Mouse (Mus musculus) heart, embryonic 13.5 days (tissue): ENCODE data around the gene Il34. TPM values are rescaled to one million over a fixed set of nuclear protein-coding genes. Genes with fewer than 3 reads are reported as not detected.

Experiments used
- ATAC-seq: fragments of 200-750 bp; cut with Nextera tagmentation; 2 replicates; pipeline ENCODE4 v1.8.0; 2017; ENCODE audit warnings: moderate TSS enrichment; ENCODE audit not compliant: insufficient number of reproducible peaks, low FRiP score, low TSS enrichment; ENCODE audit errors: extremely low read depth
- H3K27ac ChIP-seq: fragments of 300-500 bp; sonication (generic); replicated peaks from 2 replicates; pipeline ENCODE4 v1.5.1; 2015; ENCODE audit warnings: moderate library complexity, mild to moderate bottlenecking, inconsistent platforms
- H3K27me3 ChIP-seq: fragments of 300-500 bp; sonication (generic); replicated peaks from 2 replicates; pipeline ENCODE4 v1.6.1; 2015; ENCODE audit warnings: mild to moderate bottlenecking, inconsistent platforms
- H3K36me3 ChIP-seq: fragments of 300-500 bp; sonication (generic); 2 replicates; pipeline ENCODE4 v1.6.1; 2015; ENCODE audit warnings: mild to moderate bottlenecking, inconsistent platforms
- H3K4me1 ChIP-seq: fragments of 300-500 bp; sonication (generic); 2 replicates; pipeline ENCODE4 v1.6.1; 2015; ENCODE audit warnings: inconsistent platforms
- H3K4me2 ChIP-seq: fragments of 300-500 bp; sonication (generic); 2 replicates; pipeline ENCODE4 v1.6.1; 2015; ENCODE audit warnings: inconsistent platforms, mild to moderate bottlenecking, moderate library complexity
- H3K4me3 ChIP-seq: fragments of 300-500 bp; sonication (generic); 2 replicates; pipeline ENCODE4 v1.5.1; 2015; ENCODE audit warnings: moderate library complexity, mild to moderate bottlenecking, inconsistent platforms
- H3K9ac ChIP-seq: fragments of 300-500 bp; sonication (generic); 2 replicates; pipeline ENCODE4 v1.6.1; 2015; ENCODE audit warnings: inconsistent platforms, mild to moderate bottlenecking, moderate library complexity
- H3K9me3 ChIP-seq: fragments of 300-500 bp; sonication (generic); 2 replicates; pipeline ENCODE4 v1.6.1; 2016; ENCODE audit warnings: inconsistent platforms
- WGBS: fragments of 180-500 bp; shearing (Covaris S2); methylation state at CpG from one replicate; pipeline ENCODE4 v1.1.7; 2015; ENCODE audit warnings: mixed read lengths; 5-methylcytosine and 5-hydroxymethylcytosine counted together
- polyA plus RNA-seq: library from polyadenylated mRNA; unstranded; fragments of >200 nt; fragmentation: Nextera tagmentation; extraction: Ambion mirVana; gene quantifications from 2 replicates; pipeline ENCODE4 v1.2.1, GENCODE M21; 2015

The Il34 gene
- polyA plus RNA-seq, 1 experiment from 2014 or later: 0.17 TPM

DNA sequence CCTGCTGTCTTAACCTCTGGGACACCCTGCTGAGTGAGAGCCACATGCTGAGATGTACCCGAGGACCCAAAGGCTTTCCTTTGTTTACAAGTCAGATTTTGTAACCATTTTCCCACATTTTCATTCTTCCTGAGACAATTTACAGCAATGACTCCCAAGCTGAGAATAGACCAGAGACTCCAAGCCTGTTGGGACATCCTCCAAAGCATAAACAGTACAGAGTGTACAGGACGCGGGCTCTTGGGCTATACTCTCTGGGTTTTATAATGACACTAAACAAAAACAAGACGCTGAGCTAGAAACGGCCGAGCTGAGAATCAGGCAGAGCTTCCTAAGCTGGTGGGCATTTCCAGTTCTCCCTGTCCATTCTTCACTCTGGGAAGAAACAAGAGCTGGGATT lies 31.0 kb downstream of the Il34 start:
- Histone ChIP-seq H3K27me3 (no peaks in the 10 kb centered on the region), H3K4me1 (peaks cover 15% of the 10 kb centered on the region; the same call in 1 of the 2 replicates), H3K9me3 (no peaks in the 10 kb centered on the region), H3K27ac (0 out of 2 replicates have a peak overlapping the region, but pooled peaks have one; percentile 8), H3K4me3 (no peak overlapping the region), H3K4me2 (no peak overlapping the region), H3K36me3 (no peaks in the 10 kb centered on the region), H3K9ac (no peak overlapping the region)
- no peak for ATAC-seq
- 81% methylated on average over 6 of the region's 6 CpGs for WGBS

DNA sequence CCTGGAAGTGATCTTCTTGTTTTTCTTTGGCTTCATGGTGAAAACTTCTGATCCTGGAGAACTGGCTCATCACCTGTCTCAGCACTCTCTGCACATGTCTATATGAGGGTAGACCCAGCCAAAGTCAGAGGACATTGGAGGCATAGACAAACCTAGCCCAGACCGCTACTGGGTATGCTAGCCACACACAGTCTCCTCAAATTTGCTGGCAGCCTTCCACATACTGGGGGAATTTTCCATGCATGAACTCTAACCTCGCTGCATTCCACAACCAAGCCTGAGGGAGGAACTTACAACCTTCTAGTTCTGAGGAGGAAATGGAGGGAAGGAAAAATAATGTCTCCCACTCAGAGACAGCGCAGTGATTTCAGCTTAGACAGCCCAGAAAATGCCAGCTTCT lies 31.7 kb downstream of the Il34 start:
- H3K27me3 ChIP-seq: no peaks in the 10 kb centered on the region
- no peaks in the 10 kb centered on the region for H3K9me3 ChIP-seq
- no peak overlapping the region for H3K4me2 ChIP-seq
- ATAC-seq: no peak
- WGBS: 53% methylated on average over 3 of the region's 3 CpGs
- H3K27ac ChIP-seq: no peak overlapping the region; the same call in 1 of the 2 replicates
- H3K4me1 ChIP-seq: peaks cover 15% of the 10 kb centered on the region; the same call in 1 of the 2 replicates
- no peak overlapping the region for H3K4me3 ChIP-seq
- H3K36me3 ChIP-seq: no peaks in the 10 kb centered on the region
- no peak overlapping the region for H3K9ac ChIP-seq

DNA sequence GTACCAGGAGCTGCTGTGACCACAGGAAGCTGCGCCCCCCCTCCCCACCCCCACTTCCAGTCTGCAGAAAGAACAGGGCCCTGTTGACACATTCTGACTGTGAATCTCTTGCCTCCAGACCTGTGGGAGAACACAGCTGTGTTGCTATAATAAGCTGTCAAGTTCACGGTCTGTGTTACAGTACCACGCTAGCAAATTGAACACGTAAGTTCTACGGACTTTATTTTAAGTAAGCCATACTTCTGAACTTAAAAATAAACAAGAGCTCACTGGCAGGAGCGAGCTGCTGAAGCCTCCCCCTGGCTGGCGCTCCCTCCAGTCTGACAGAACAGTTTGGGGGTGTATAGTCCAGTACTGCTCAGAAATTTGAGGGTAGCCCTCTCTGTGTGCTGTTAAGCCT lies 33.3 kb downstream of the Il34 start:
- Histone ChIP-seq H3K4me3 (no peak overlapping the region), H3K9me3 (no peaks in the 10 kb centered on the region), H3K27me3 (no peaks in the 10 kb centered on the region), H3K4me2 (no peak overlapping the region), H3K4me1 (peaks cover 15% of the 10 kb centered on the region; the same call in 1 of the 2 replicates), H3K36me3 (no peaks in the 10 kb centered on the region), H3K9ac (no peak overlapping the region), H3K27ac (peak overlapping the region; percentile 21; the same call in 1 of the 2 replicates)
- WGBS: 48% methylated on average over 7 of the region's 7 CpGs
- ATAC-seq: no peak

DNA sequence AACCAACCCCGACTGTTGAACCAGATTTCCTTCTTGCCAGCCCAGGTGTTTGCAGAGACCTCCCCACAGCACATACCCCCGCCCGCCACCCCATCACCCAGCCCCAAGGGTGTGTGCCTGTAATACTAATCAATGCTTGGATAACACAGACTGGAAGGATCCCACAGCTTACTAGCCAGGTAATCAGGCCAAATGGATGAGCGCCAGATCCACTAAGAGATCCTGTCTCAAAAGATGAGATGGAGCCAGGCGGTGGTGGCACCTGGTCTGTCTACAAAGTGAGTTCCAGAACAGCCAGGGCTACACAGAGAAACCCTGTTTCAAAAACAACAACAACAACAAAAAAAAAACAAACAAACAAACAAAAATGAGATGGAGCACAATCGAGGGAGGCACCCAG lies 38.5 kb downstream of the Il34 start:
- Histone ChIP-seq H3K27me3 (no peaks in the 10 kb centered on the region), H3K4me2 (no peak overlapping the region), H3K27ac (no peak overlapping the region), H3K4me3 (no peak overlapping the region), H3K9ac (no peak overlapping the region), H3K4me1 (peaks cover 2% of the 10 kb centered on the region; the same call in 1 of the 2 replicates), H3K36me3 (no peaks in the 10 kb centered on the region), H3K9me3 (no peaks in the 10 kb centered on the region)
- no peak for ATAC-seq
- 78% methylated on average over 6 of the region's 6 CpGs for WGBS

DNA sequence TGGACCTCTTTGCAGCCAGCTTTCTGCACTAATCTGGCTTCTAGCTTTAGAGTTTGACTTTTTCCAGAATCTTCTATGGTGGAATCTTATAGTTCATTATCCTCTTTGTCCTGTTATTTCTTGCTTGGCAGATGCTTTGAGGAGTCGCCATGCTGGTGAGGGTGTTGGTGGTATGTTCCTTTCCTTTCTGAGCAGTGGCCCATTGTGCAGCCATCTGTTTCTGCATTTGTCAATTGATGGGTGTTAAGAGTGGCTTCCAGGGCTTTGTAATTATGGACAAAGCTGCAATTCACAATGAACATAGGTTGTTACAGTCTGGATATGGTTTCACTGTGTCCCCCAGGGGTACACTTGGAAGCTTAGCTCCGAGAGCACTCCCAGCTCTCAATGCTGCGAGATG lies 41.1 kb downstream of the Il34 start:
- Histone ChIP-seq H3K27me3 (no peaks in the 10 kb centered on the region), H3K36me3 (no peaks in the 10 kb centered on the region), H3K27ac (no peak overlapping the region), H3K4me1 (peaks cover 10% of the 10 kb centered on the region), H3K9ac (no peak overlapping the region), H3K4me3 (no peak overlapping the region), H3K4me2 (no peak overlapping the region), H3K9me3 (no peaks in the 10 kb centered on the region)
- WGBS: 79% methylated on average over 3 of the region's 3 CpGs
- no peak for ATAC-seq

DNA sequence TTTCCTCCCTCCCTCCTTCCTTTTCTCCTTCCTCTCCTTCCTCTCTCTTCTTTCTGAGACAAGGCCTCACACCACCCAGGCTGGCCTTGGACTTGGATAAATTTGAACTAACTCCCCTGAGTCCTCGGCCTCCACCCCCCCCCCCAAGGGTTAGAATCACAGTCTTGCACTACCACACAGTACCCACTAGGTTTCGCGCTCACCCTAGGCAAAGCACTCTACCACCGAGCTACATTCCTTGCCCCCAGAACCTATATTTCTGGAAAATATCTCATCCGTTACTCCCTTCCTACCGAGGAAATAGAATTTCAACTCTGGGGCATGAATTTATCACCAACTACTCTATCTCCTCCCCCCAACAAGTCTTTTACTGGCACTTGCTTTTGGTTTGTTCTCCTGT lies 43.7 kb downstream of the Il34 start:
- Histone ChIP-seq H3K4me1 (peaks cover 10% of the 10 kb centered on the region), H3K36me3 (no peaks in the 10 kb centered on the region), H3K27ac (peak overlapping the region; percentile 61; the same call in 1 of the 2 replicates), H3K9ac (no peak overlapping the region), H3K9me3 (no peaks in the 10 kb centered on the region), H3K4me3 (no peak overlapping the region), H3K4me2 (no peak overlapping the region), H3K27me3 (no peaks in the 10 kb centered on the region)
- ATAC-seq: no peak
- 49% methylated on average over 6 of the region's 6 CpGs for WGBS

DNA sequence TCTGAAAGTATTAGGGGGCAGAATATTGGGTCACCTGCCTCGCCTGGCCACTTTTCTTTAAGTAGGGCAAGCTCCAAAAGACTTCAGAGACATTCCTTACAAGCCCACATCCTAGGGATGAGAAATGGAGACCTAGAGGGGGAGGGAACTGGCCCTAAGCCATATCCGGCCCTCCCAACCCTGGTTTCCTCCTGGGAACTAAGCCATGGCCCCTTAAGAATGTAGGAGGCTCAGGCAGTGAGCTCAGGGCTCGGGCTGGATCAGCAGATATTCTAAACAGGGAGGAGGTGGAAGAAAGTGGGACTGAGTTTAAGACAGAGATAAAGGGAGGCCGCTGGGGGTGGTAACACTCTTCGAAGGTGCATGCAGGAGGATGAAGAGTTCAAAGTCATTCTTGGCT lies 44.5 kb downstream of the Il34 start:
- peak; percentile 42; the same call in 1 of the 2 replicates for ATAC-seq
- Histone ChIP-seq H3K4me2 (no peak overlapping the region), H3K4me1 (peaks cover 10% of the 10 kb centered on the region), H3K27me3 (no peaks in the 10 kb centered on the region), H3K9me3 (no peaks in the 10 kb centered on the region), H3K4me3 (no peak overlapping the region), H3K36me3 (no peaks in the 10 kb centered on the region), H3K9ac (no peak overlapping the region), H3K27ac (peak overlapping the region; percentile 61)
- 31% methylated on average over 5 of the region's 5 CpGs for WGBS

DNA sequence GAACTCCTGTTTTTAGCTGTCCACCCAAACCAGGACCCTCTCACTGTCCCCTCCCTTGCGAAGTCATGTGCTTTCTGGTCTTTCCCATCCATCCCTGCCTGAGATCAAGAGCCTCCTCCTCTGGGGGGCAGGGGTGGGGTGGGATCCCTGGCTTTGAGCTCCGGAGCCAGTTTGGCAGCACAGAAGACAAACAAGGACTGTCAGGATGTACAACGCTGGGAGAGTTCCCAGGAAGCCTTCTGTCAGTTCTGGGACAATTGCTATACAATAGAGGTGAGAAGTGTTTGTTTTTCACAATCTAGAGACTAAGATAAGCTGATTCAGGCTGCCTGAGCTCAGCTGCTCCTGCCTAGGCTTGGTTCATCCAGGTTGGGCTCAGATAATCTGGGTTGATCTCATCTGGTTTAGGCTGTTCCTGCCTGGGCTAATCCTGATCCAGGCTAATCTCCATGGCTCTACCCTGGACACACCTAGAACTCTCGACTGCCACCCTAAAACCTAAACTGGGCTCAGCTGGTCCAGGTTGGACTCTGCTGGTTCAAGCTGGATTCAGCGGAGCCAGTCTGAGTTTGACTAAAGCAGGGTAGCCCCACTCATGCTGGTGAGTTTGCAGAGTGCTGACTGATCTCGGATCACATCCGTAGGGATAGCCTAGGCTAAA lies 45.3 kb downstream of the Il34 start:
- Histone ChIP-seq H3K27ac (peak overlapping the region; percentile 61), H3K4me1 (peaks cover 12% of the 10 kb centered on the region), H3K27me3 (no peaks in the 10 kb centered on the region), H3K4me2 (no peak overlapping the region), H3K9ac (no peak overlapping the region), H3K4me3 (no peak overlapping the region), H3K9me3 (no peaks in the 10 kb centered on the region), H3K36me3 (no peaks in the 10 kb centered on the region)
- WGBS: 55% methylated on average over 7 of the region's 7 CpGs
- no peak; the same call in 1 of the 2 replicates for ATAC-seq

DNA sequence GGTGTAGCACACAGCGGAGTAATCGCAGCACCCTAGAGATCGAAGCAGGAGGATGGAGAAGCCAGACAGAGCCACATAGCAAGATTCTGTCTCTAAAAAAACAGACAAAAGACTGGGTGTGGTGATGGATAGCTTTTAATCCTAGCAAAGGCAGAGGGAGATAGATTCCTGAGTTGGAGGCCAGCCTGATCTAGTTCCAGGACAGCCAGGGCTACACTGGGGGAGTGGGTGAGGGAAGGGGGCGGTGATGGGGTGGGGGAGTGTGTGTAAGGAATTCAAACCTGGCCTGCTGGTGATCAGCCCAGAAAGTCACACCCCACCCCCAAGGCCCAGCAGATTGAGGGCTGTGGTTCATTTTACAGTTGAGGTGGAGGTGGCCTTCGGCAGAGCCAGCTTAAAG lies 49.5 kb downstream of the Il34 start:
- H3K4me1 ChIP-seq: peaks cover 17% of the 10 kb centered on the region
- no peaks in the 10 kb centered on the region for H3K9me3 ChIP-seq
- no peak overlapping the region for H3K4me2 ChIP-seq
- no peak overlapping the region for H3K27ac ChIP-seq
- H3K27me3 ChIP-seq: 0 out of 2 replicates have a peak, but pooled peaks cover 4% of the 10 kb centered on the region
- 72% methylated on average over 5 of the region's 5 CpGs for WGBS
- no peaks in the 10 kb centered on the region for H3K36me3 ChIP-seq
- no peak overlapping the region for H3K9ac ChIP-seq
- ATAC-seq: no peak
- no peak overlapping the region for H3K4me3 ChIP-seq

DNA sequence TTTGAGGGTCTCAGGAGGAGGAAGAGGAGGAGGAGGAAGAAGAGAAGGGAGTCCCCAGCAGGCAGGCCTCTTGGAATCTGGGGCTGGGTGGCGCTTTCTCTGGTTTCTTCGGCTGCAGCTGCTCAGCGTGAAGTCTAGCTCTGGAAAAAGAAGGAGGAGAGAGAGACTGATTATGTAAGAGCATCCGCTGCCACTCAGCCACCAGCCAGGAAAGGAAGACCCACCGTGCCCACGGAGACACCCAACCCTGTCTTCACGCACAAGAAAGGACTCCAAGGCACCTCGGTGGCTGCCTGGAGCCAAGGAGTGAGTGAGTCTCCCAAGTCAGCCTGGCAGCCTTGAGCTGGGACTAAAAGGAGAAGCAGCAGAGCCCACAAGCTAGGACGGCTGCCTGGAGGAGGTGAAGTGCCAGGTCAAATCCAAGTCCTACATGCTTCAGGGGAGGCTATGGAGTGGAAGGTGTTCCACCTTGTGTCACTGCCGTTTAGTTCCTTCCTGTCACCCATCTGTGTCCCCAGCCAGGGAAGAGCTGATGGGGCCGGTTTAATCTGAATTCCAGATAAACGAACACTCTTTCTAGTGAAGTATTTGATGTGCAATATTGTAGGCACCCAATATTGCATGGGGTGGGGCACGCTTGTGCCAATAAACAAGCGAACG lies 50.1 kb downstream of the Il34 start:
- H3K36me3 ChIP-seq: no peaks in the 10 kb centered on the region
- no peaks in the 10 kb centered on the region for H3K9me3 ChIP-seq
- 48% methylated on average over 15 of the region's 15 CpGs for WGBS
- peaks cover 12% of the 10 kb centered on the region for H3K4me1 ChIP-seq
- H3K4me3 ChIP-seq: no peak overlapping the region
- no peak overlapping the region for H3K27ac ChIP-seq
- H3K4me2 ChIP-seq: no peak overlapping the region
- 0 out of 2 replicates have a peak, but pooled peaks cover 4% of the 10 kb centered on the region for H3K27me3 ChIP-seq
- no peak for ATAC-seq
- no peak overlapping the region for H3K9ac ChIP-seq

DNA sequence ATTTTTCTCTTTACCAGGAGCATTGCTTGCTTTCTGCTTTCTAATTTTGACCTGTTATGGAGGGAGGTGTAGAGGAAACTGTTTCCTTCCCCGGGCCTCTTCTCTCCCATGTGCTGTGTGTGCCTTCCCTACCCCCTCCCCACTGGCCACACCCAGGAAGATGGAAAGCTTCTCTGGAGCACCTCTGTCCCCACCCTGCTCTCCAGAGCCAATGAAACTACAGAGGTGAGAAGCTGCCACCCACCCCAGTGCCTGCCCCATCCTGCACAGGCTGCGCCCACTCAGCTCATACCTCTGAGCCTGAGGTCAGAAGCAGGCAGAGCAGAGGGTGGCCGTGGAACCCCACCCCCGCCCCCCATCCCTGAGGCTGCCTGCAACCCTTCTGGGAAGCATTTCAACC lies 51.0 kb downstream of the Il34 start:
- H3K9me3 ChIP-seq: no peaks in the 10 kb centered on the region
- H3K9ac ChIP-seq: no peak overlapping the region
- 0 out of 2 replicates have a peak, but pooled peaks cover 4% of the 10 kb centered on the region for H3K27me3 ChIP-seq
- H3K4me1 ChIP-seq: peaks cover 9% of the 10 kb centered on the region
- H3K27ac ChIP-seq: no peak overlapping the region
- no peak overlapping the region for H3K4me3 ChIP-seq
- no peak overlapping the region for H3K4me2 ChIP-seq
- WGBS: 43% methylated on average over 4 of the region's 4 CpGs
- H3K36me3 ChIP-seq: no peaks in the 10 kb centered on the region
- no peak for ATAC-seq

DNA sequence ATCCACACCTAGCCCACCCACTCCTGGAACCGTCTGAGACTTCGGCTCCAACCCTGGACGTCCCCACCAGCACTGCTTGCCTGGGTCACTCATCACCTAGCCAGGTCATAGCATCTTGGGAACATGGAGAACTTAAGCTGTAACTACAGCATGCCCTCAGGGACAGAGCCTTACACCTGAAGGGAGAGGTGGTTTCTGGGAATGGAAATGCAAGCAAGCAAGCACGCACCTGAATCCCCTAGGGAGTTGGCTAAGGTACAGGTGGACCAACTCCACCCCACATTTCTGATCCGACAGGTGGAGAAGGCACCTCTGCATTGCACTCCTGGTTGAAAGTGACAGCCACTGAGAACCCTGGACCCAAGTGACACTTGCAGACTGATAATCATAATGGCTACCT lies 54.2 kb downstream of the Il34 start:
- WGBS: 76% methylated on average over 5 of the region's 5 CpGs
- no peak overlapping the region for H3K4me2 ChIP-seq
- H3K27me3 ChIP-seq: peaks cover 16% of the 10 kb centered on the region

More for the DNA sequence above, 54.2 kb downstream of the Il34 start:
- no peak for ATAC-seq
- Histone ChIP-seq H3K27ac (no peak overlapping the region), H3K9ac (no peak overlapping the region), H3K9me3 (no peaks in the 10 kb centered on the region), H3K36me3 (no peaks in the 10 kb centered on the region), H3K4me3 (no peak overlapping the region), H3K4me1 (peaks cover 9% of the 10 kb centered on the region)
